In genomic region chr3:14944706-14945105, GRCm38 (mm10) we compare ENCODE assay signal across 17 mouse cellular contexts. TPM values are rescaled to one million over a fixed set of nuclear protein-coding genes. Genes with fewer than 3 reads are reported as not detected.
DNase-seq lines count a peak whose midpoint lies in the region; ATAC-seq and TF ChIP-seq lines count a peak whose summit lies in the region.
"Had no signal": no experiment of that assay in that cellular context is flagged by ENCODE, and none has a peak within 500 bp of the region (broad histone marks: within the 10 kb centered on the region; RNA-seq: fewer than 3 reads in every experiment).

No protein-coding gene starts in this region.

- no peaks in the 10 kb centered on the region for H3K36me3 ChIP-seq in kidney, adult 2 months (ENCODE audit: control insufficient read depth, insufficient read depth, low read length)
- no peaks in the 10 kb centered on the region for H3K36me3 ChIP-seq in forebrain, embryonic 12.5 days (replicated peaks)
- H3K36me3 ChIP-seq: embryonic facial prominence, embryonic 12.5 days; heart, embryonic 12.5 days; hindbrain, embryonic 15.5 days had no signal

- TF ChIP-seq CTCF in kidney, adult 2 months (conservative IDR thresholded peaks at IDR 0.05; ENCODE audit: insufficient read depth, insufficient read length, low read depth, low read length), result no peak

- H3K9me3 ChIP-seq in forebrain, embryonic 12.5 days, result no peaks in the 10 kb centered on the region
- H3K9me3 ChIP-seq: embryonic facial prominence, embryonic 12.5 days; heart, embryonic 12.5 days; hindbrain, embryonic 15.5 days had no signal

- ATAC-seq in hematopoietic stem cell, adult 5-6 weeks (replicated peaks in 1 of 2; ENCODE audit: insufficient read depth in 1 of 2, low FRiP score in 2 of 2, low TSS enrichment in 1 of 2, low read depth in 1 of 2, poor library complexity in 2 of 2, severe bottlenecking in 2 of 2), result peak; percentile 71 to 76
- ATAC-seq in megakaryocyte-erythroid progenitor cell, adult 5-6 weeks (replicated peaks; ENCODE audit: low FRiP score, low TSS enrichment, poor library complexity, severe bottlenecking), result peak; percentile 93
- ATAC-seq in forebrain, embryonic 12.5 days (ENCODE audit: low FRiP score), result no peak
- ATAC-seq: forebrain, postnatal 0 days had no signal

- peak overlapping the region; percentile 38 for H3K27ac ChIP-seq in kidney, adult 2 months (ENCODE audit: insufficient read depth, low read depth, low read length)
- no peak overlapping the region for H3K27ac ChIP-seq in forebrain, embryonic 12.5 days
- H3K27ac ChIP-seq: embryonic facial prominence, embryonic 12.5 days; hindbrain, embryonic 15.5 days had no signal

- TF ChIP-seq POLR2A in kidney, adult 2 months (IDR thresholded peaks at IDR 0.05; ENCODE audit: low read depth, low read length), result no peak

- no peak overlapping the region for H3K4me3 ChIP-seq in kidney, adult 2 months (ENCODE audit: insufficient read depth, low read depth, low read length)
- no peak overlapping the region for H3K4me3 ChIP-seq in forebrain, embryonic 12.5 days (replicated peaks)
- H3K4me3 ChIP-seq: embryonic facial prominence, embryonic 12.5 days; heart, embryonic 12.5 days; hindbrain, embryonic 15.5 days had no signal

- H3K4me1 ChIP-seq in kidney, adult 2 months (ENCODE audit: control insufficient read depth, insufficient read depth, low read length), result peaks cover 4% of the 10 kb centered on the region; the same call in 1 of the 2 replicates
- H3K4me1 ChIP-seq in forebrain, embryonic 12.5 days, result no peaks in the 10 kb centered on the region
- H3K4me1 ChIP-seq: embryonic facial prominence, embryonic 12.5 days; heart, embryonic 12.5 days; hindbrain, embryonic 15.5 days had no signal

- H3K4me2 ChIP-seq in forebrain, embryonic 12.5 days, result no peak overlapping the region
- H3K4me2 ChIP-seq: embryonic facial prominence, embryonic 12.5 days; heart, embryonic 12.5 days; hindbrain, embryonic 15.5 days had no signal

- no peaks in the 10 kb centered on the region for H3K27me3 ChIP-seq in kidney, adult 2 months (replicated peaks; ENCODE audit: control insufficient read depth, insufficient read depth, low read length)
- no peaks in the 10 kb centered on the region for H3K27me3 ChIP-seq in forebrain, embryonic 12.5 days
- H3K27me3 ChIP-seq: embryonic facial prominence, embryonic 12.5 days; heart, embryonic 12.5 days; hindbrain, embryonic 15.5 days had no signal

- 76% methylated on average over 3 of the region's 3 CpGs for WGBS in kidney, adult 2 months
- 70% methylated on average over 3 of the region's 3 CpGs for WGBS in forebrain, embryonic 12.5 days

- no peak for DNase-seq in kidney, adult 2 months
- no peak for DNase-seq in kidney, postnatal 10 days
- DNase-seq in 416B (ENCODE audit: low read depth), result peak; percentile 86
- DNase-seq in embryo, embryonic 10 days (ENCODE audit: low spot score), result no peak
- DNase-seq: adrenal gland, adult 2 months; adrenal gland, postnatal 25 days; cerebellum, adult 18-20 months; cerebellum, adult 9-11 months; cerebellum, postnatal 36 days; forebrain, postnatal 0 days; gastrocnemius, postnatal 25 days had no signal

- no peak overlapping the region for H3K9ac ChIP-seq in forebrain, embryonic 12.5 days
- H3K9ac ChIP-seq: embryonic facial prominence, embryonic 12.5 days; forebrain, postnatal 0 days; heart, embryonic 12.5 days; hindbrain, embryonic 15.5 days had no signal

RNA-seq across cellular contexts. Expression of gene Car2, which starts 58.6 kb away (rescaled TPM):
- 1,535 and 1,611 TPM in 2 replicates for polyA plus RNA-seq in kidney, adult 2 months (2012; rRNA removed)
- total RNA-seq in hematopoietic stem cell, adult 5-6 weeks (2017), result 515 and 627 TPM in 2 replicates
- 2,184 and 2,475 TPM in 2 replicates for total RNA-seq in megakaryocyte-erythroid progenitor cell, adult 5-6 weeks (2014; fragmentation: Nextera tagmentation)
- total RNA-seq in megakaryocyte-erythroid progenitor cell, adult 5-6 weeks (2017), result 1,680 and 1,983 TPM in 2 replicates
- 40.2 and 50.7 TPM in 2 replicates for polyA plus RNA-seq in forebrain, embryonic 12.5 days (2016; fragmentation: Nextera tagmentation; extraction: Ambion mirVana)
